Mouse (Mus musculus) testis, adult 2 months (tissue): Measurements from ENCODE around the gene Mttp.

Experiments
- CTCF ChIP-seq: fragments of 200-500 bp; IDR thresholded peaks from 2 replicates; pipeline ENCODE4 v1.5.1; 2012; ENCODE audit warnings: low read depth, mild to moderate bottlenecking, inconsistent platforms, low read length, moderate library complexity; ENCODE audit not compliant: control insufficient read depth, insufficient read depth, insufficient replicate concordance
- POLR2A ChIP-seq: fragments of 200-500 bp; IDR thresholded peaks from 2 replicates; pipeline ENCODE4 v1.6.1; 2012; ENCODE audit warnings: low read depth, mild to moderate bottlenecking, inconsistent platforms, low read length, moderate library complexity; ENCODE audit not compliant: control insufficient read depth

GRCm38 (mm10) chr3:138064732-138065645, 79.8 kb downstream of the Mttp start, which contains the start of gene 1110002E22Rik:
- TF ChIP-seq POLR2A: no peak
- no peak for TF ChIP-seq CTCF
